Mouse (Mus musculus) MEL (cell line): ENCODE measurements at regions not wholly inside any gene's neighbourhood (a gene's known extent, or its start where the extent isn't known, plus 50 kb on each side); places are given as distances from the start of the nearest gene placed in this dataset.

Experiments used
- CHD1 ChIP-seq: IDR thresholded peaks from 2 replicates; pipeline ENCODE4 v1.6.1; 2012; ENCODE audit warnings: low read depth, mild to moderate bottlenecking, inconsistent platforms, low read length, improper control_type of control experiment
- CHD2 ChIP-seq: IDR thresholded peaks from 2 replicates; pipeline ENCODE4 v1.6.1; 2011; ENCODE audit warnings: low read length, improper control_type of control experiment
- KAT2A ChIP-seq: conservative IDR thresholded peaks from 2 replicates; pipeline ENCODE4 v1.6.1; 2012; ENCODE audit warnings: low read depth, low read length, improper control_type of control experiment, inconsistent platforms
- MAFK ChIP-seq: IDR thresholded peaks from 2 replicates; pipeline ENCODE4 v1.6.1; 2011; ENCODE audit warnings: low read depth, mild to moderate bottlenecking, low read length, improper control_type of control experiment, borderline replicate concordance
- MAX ChIP-seq: IDR thresholded peaks from 2 replicates; pipeline ENCODE4 v1.6.1; 2011; ENCODE audit warnings: low read length, improper control_type of control experiment
- MAZ ChIP-seq: IDR thresholded peaks from 2 replicates; pipeline ENCODE4 v1.6.1; 2012; ENCODE audit warnings: low read depth, mild to moderate bottlenecking, inconsistent platforms, low read length, improper control_type of control experiment
- MYC ChIP-seq: IDR thresholded peaks from 2 replicates; pipeline ENCODE4 v1.6.1; 2011; ENCODE audit warnings: low read depth, mild to moderate bottlenecking, low read length, improper control_type of control experiment, moderate library complexity
- NELFE ChIP-seq: IDR thresholded peaks from 2 replicates; pipeline ENCODE4 v1.6.1; 2011; ENCODE audit warnings: low read depth, low read length, improper control_type of control experiment
- NRF1 ChIP-seq: IDR thresholded peaks from 2 replicates; pipeline ENCODE4 v1.6.1; 2014; ENCODE audit warnings: low read depth, mild to moderate bottlenecking, inconsistent platforms, low read length, improper control_type of control experiment, moderate library complexity; ENCODE audit not compliant: poor library complexity, insufficient read depth, severe bottlenecking
- RAD21 ChIP-seq: IDR thresholded peaks from 2 replicates; pipeline ENCODE4 v1.6.1; 2011; ENCODE audit warnings: mild to moderate bottlenecking, low read depth, low read length, improper control_type of control experiment
- UBTF ChIP-seq: IDR thresholded peaks from 2 replicates; pipeline ENCODE4 v1.6.1; 2012; ENCODE audit warnings: low read depth, mild to moderate bottlenecking, inconsistent platforms, low read length, improper control_type of control experiment, moderate library complexity, borderline replicate concordance; ENCODE audit not compliant: insufficient read depth

DNA sequence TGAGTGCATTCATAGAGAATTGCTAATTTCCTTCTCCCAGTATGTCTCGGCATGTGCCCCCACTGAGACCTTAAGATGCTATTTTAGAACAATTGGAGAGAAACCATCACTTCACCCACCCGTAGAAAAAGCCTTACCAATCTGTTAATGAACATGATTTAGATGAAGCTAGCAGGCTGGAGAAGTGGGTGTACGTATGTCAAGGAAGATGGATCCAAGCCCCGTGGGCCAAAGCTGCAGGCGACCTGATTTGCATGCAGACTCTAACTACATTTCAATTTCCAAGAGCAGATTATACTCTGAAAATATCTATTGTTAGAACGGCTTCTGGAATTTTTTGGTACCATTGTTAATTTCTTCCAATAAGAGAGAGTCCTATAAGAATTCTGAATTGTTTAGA is 180.4 kb upstream of the Slco3a1 start:
- TF ChIP-seq CHD1 = no peak
- no peak for TF ChIP-seq NRF1
- TF ChIP-seq KAT2A = no peak
- no peak for TF ChIP-seq MAX
- TF ChIP-seq MAFK = no peak
- no peak for TF ChIP-seq MAZ
- TF ChIP-seq UBTF = no peak
- no peak for TF ChIP-seq CHD2
- no peak for TF ChIP-seq MYC
- no peak for TF ChIP-seq NELFE
- TF ChIP-seq RAD21 = no peak
